Mouse (Mus musculus): Measurements from ENCODE around the gene Fgb. TPM values are rescaled to one million over a fixed set of nuclear protein-coding genes. Genes with fewer than 3 reads are reported as not detected.

Gene Fgb
- under 1 TPM in 1 of 2 experiments, not detected in 1; 0.07 TPM for total RNA-seq (2021)

DNA sequence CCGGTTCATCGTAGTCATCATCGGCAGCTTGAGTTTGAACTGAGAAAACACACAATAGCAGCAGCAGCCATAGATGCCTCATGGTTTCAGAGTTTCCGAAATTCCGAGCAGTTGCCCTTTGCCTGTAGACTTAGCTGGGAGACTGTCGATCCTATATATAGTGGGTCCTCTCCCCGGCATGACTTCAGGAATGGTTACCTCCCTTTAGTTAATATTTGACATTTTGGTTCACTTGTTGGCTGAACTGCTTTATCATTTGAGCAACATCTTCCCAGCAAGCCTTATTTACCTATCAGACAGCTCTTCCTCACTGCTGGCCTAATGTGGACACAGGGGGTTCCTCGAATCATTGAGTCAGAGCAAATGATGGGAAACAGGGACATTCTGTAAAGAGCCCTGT lies at the start of gene Fgb:
Gene Fgb, minus strand, starts transcription at position 184 of the 400 bp plus-strand sequence.
- intact Hi-C loops (cut with DNase I): loop anchor here (5.0 kb wide), 1 partner anchor 687 kb away; no protein-coding TSS in a partner anchor

DNA sequence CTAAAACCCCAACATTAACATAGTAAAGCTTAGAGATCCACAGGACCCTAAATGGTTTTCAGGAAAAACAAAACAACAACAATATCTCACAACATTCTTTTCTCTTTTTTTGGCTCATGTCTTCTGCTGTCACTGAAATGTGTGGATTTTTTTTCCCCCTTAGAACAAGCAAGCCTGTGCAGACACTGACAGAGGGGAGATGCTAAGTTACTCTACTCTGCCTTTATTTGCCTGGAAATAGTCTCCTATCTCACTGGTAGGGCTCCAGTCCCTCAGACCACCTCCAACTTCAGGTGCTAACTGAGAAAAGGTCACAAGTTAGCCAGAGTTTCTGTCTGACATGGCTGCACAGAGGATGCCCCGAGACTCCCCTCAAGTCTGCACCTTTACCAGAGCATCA lies 49.5 kb upstream of the Fgb start:
- no peak for DNase-seq

More for the DNA sequence above, at the start of gene Fgb:
- no peak for DNase-seq

GRCm38 (mm10) chr3:83098546-83099034 lies 48.9 kb upstream of the Fgb start:
- intact Hi-C loops (cut with DNase I): no loop called here
- no peak for DNase-seq

More for the DNA sequence above, 49.5 kb upstream of the Fgb start:
- intact Hi-C loops (cut with DNase I): no loop called here

DNA sequence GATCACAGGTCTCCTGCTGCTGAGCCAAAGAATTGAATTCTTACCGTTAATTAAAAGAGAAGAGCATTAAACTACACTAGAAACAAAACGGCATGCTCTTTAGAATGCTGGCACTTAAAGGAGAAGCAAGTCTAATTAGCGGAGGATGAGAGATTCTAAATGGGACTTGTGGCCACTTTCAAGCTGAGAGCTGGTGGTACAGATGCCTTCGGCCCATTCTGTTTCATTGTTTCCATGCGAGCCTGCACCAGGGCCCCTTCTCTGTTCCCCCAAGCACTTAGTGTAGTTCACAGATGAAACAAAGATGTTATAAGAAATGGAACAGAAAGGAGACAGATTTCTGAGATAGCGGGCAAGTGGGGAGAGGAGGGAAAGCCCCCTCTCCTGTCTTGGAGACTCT lies 47.9 kb upstream of the Fgb start:
- intact Hi-C loops (cut with DNase I): no loop called here
- no peak for DNase-seq

DNA sequence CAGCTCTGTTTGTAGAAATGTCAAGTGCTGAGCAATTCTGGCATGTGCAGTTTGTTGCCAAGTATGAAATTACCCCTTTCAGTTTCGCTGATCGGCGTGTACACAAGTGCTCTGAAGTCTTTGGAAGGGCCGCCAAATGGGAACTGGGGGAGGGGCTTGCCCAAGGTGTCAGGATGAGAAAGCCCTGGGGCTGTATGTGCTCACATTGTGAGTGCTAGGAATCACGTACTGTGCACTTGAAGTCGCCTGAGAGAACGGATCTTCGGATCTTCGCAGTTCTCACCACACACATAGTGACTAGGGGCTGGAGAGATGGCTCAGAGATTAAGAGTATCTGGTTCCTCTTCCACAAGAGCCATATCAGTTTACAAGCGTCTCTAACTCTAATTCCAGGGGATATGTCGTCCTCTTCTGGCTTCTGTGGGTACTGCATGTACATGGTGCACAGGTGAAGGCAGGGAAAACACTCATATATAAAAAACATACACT lies 30.9 kb upstream of the Fgb start:
- peak; percentile 36 to 67 for DNase-seq
- intact Hi-C loops (cut with DNase I): loop anchor here (1.0 kb wide), 1 partner anchor 81 kb away; no protein-coding TSS in a partner anchor

DNA sequence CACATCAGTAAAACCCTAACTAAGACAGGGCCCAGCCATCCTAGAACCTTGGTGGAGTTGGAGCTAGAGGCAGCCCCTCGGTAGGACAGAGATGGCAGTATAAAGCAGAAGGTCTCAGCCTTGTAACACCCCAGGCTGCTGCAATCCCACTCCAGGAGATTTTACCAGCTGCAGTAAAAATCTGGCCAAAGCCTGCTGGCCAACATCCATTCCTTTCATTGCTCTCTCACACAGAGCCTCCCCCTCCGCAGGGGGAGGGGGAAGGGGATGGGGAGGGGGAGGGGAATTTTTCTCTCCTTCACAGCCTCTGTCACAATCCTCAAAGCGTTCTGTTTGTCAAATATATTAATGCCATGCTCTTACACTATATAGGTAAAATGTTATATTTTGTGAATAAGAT lies 26.9 kb upstream of the Fgb start:
- intact Hi-C loops (cut with DNase I): no loop called here
- DNase-seq: peak; percentile 61 to 67

- intact Hi-C loops (cut with DNase I): no loop called here
- DNase-seq: peak; percentile 20 to 35
These were observed 20.6 kb upstream of the Fgb start for GRCm38 (mm10) chr3:83070231-83070630.

DNA sequence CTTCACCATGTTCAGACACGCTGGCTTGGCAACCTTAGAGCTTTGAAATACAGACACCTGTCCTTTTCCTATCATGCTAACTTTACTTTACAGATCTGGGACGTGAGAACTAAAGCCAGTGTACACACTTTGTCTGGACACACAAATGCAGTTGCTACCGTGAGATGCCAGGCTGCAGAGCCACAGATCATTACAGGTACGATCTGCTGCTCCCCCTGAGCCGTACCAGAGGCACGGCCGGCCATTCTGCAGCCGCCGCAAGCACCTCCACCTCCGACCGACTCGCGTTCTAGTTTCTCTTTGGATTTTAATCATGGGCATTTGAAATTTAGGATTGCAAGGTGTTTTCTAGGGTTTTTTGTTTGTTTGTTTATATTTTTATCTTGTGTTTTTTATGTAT lies 19.2 kb upstream of the Fgb start:
- no peak for DNase-seq

GRCm38 (mm10) chr3:83067920-83068319 lies 18.3 kb upstream of the Fgb start:
- intact Hi-C loops (cut with DNase I): no loop called here
- DNase-seq: no peak

More for the DNA sequence above, 19.2 kb upstream of the Fgb start:
- intact Hi-C loops (cut with DNase I): no loop called here

- intact Hi-C loops (cut with DNase I): no loop called here
- DNase-seq: no peak
These were observed 7.4 kb upstream of the Fgb start for GRCm38 (mm10) chr3:83057046-83057445.

DNA sequence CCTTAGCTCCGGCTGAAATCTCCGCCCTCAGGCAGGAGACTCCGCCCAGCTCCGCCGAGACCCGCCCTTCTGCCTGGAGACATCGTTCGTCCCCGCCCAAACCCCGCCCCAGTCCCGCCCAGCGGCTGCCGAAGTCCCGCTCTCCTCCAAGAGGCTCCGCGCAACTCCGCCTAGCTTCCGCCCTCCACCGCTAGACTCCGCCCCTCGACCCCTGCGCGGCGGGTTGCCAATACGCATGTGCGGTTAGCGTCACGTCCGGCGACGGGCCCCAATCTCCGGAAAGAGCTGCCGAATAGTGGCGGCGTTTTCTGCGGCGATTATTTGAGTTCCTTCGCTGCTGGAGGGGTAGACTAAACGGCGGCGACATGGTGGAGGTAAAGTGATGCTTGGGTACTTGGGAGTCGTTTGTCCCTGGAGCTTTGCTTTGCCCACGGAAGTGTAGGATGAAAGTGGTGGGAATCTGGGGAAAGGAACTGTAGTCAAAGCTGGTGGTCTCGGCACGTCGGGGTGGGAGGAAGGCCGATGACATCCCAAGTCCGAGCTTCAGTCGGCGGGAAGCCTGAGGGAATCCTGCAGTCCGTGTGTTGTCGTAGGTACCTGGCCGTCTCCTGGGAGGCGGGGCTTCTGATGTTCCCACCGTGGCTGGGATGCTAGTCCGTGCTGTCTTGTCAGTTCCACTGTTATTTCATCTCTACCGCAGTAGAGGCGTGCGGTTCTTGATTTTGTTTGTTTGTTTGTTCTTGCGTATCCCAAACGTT lies 5.8 kb upstream of the Fgb start, which contains the start of gene Plrg1:
Gene Plrg1, plus strand, starts transcription at position 242 of the 758 bp plus-strand sequence.
- intact Hi-C loops (cut with DNase I): no loop called here
- DNase-seq: peak; percentile 99 to 100

DNA sequence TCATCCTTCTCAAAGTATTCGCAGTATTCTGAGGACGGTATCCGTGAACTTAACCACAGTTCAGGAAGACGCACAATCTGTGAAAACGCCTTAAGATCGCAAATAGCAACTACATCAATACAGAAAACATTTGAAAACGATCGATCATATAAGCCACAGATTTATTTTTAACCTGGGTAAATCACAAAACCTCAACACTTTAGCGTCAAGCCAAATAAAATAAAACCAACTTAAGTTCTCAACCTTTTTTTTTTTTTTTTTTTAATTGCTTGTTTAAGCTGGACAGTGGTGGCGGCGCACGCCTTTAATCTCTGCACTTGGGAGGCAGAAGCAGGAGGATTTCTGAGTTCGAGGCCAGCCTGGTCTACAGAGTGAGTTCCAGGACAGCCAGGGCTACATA lies 5.1 kb upstream of the Fgb start:
- no peak for DNase-seq
- intact Hi-C loops (cut with DNase I): loop anchor here (5.0 kb wide), 1 partner anchor 692 kb away; no protein-coding TSS in a partner anchor

DNA sequence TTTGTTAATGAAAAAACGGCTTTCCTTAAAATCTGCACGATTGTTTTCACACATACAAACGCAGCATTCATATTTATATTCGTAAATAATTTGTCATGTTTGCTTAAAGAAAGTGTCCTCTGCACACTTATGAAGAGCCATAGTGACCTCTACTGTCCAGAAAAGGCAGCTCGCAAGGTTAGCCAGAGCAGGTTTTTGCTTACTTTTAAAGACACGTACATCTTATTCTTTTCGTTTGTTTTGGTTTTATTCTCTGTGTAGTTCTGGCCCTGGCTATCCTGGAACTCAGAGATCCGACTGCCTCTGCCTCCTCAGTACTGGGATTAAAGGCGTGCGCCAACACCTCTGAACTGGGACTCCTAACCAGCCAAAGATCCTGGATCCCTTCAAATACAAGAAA lies 4.1 kb upstream of the Fgb start:
- intact Hi-C loops (cut with DNase I): loop anchor here (1.0 to 5.0 kb wide), 3 partner anchors 51 to 691 kb away; partner anchors contain the start of gene Rbm46
- peak; percentile 42 to 59 for DNase-seq

DNA sequence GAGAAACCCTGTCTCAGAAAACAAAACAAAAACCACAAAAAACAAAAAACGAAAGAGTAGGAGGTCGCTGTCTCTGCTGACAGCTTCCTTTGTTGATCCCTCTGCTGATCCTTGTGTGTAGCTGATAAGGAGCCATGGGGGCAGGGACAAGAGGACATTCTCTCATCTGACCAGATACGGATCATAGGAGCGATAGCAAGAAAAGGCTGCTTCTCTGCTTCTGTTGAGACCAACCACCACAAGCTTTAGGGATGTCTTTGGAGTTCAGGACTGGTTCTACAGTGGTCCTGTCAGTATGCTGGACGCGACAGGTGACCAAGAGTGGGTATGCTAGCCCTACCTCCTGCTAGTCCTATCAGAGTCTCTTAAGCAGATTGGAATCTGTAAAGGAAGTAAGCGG lies 3.5 kb upstream of the Fgb start:
- intact Hi-C loops (cut with DNase I): loop anchor here (1.0 to 5.0 kb wide), 3 partner anchors 51 to 691 kb away; partner anchors contain the start of gene Rbm46
- no peak for DNase-seq

- DNase-seq: no peak
- intact Hi-C loops (cut with DNase I): loop anchor here (2.0 to 5.0 kb wide), 2 partner anchors 175 to 690 kb away; partner anchors contain the start of gene Rbm46
These were observed 2.4 kb upstream of the Fgb start for GRCm38 (mm10) chr3:83052102-83052501.

DNA sequence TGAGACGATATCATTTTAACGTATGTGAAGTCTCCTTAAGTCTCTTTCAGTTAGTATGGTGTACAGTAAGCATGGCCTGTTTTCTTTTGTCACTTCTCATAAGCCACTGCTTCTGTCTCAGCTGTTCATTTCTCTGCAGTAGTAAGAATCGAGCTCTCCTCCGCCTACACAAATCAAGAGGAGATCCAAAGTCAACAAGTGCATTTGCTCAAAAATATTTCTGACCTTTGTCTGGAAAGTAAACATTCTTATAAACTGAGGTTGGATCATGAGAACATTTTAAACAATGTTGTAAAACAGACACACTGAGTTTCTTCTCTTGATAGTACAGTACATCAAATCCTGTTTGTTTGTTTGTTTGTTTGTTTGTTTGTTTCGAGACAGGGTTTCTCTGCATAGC lies 998 bp upstream of the Fgb start:
- intact Hi-C loops (cut with DNase I): loop anchor here (5.0 kb wide), 1 partner anchor 688 kb away; no protein-coding TSS in a partner anchor
- DNase-seq: no peak

DNA sequence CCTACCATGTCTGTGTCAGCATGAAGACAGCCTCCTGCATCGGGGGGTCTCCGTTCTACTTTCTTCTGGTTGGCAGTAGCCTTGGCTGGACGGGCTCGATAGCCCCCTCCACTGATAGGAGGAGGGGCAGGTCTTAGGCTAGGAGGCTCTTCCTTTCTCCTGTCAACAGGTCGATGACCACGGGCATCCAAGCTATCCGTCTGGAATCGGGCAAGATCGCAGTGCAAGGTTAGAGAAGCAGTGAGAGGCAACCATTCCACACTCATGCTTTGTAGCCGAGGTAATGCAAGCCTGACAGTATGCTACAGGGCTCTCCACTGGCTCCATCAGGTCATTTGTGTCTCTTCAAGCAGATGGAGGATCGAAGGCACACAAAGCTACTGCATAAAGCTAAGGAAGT lies 3.0 kb downstream of the Fgb start:
- intact Hi-C loops (cut with DNase I): no loop called here
- DNase-seq: no peak

GRCm38 (mm10) chr3:83042451-83042850 lies 7.2 kb downstream of the Fgb start:
- intact Hi-C loops (cut with DNase I): no loop called here
- DNase-seq: no peak

DNA sequence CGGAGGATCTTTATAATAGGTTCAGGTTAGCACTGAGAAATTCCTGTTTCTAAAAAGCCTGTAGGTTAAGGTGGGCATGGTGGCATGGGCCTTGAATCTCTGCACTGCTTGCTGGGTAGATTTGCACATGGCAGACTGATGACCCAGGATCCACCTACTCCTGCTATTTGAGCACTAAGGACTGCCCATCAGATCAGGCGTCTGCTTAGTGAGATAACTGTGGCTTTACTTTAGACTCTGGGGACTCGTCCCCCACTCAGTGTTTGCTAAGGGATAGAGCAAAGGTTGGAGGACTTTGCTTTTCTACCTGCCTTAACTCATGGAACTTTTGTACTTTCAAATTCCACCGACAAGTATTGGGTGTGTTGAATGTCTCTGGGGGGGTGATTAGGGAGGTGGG lies 10.0 kb downstream of the Fgb start:
- DNase-seq: no peak
- intact Hi-C loops (cut with DNase I): no loop called here

DNA sequence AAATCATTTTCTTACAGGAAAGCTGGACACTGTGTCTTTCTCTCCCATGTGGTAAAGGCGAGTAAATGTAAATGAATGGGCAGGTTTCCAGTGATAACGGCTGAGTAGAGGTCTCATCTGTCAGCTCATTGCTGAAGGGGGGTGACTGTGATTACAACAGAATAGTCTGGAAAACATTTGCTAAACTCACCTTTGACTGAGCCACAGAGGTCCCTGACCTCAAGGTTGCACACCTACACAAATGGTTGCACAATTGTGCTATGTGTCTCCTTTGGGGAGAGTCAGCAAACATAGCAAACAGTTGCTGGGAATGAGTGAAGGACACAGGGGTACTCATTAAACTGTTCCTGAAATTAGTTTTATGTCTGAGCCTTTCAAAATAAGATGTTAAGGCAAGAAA lies 10.8 kb downstream of the Fgb start:
- DNase-seq: no peak
- intact Hi-C loops (cut with DNase I): no loop called here

- intact Hi-C loops (cut with DNase I): no loop called here
These were observed 15.9 kb downstream of the Fgb start for GRCm38 (mm10) chr3:83033801-83034200.

More at GRCm38 (mm10) chr3:83033801-83034200, 15.9 kb downstream of the Fgb start:
- DNase-seq: no peak

Measured in heart, postnatal 10 days (tissue).